In the genomic region with DNA sequence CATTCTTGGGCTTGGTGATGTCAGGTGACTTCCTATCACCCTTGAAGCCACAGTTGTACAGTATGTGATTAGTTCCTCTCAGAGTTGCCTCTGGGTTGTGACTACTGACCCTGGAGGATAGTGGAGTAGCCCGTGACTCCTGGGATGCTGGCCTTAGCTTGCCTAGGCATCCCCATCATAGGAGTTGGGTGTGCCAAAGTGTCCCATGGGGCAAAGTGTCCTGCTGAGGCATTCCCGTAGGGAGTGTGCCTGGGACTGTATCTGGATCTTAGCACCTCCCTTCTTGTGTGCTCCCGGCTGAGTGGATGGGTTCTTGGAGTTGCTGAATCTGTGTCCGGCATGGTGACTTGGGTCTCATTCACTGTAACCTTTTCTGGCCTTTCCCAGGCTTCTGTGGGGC, we compare ENCODE assay signal across 10 mouse cellular contexts. TPM values are rescaled to one million over a fixed set of nuclear protein-coding genes. Genes with fewer than 3 reads are reported as not detected.
DNase-seq lines count a peak whose midpoint lies in the region; ATAC-seq lines count a peak whose summit lies in the region.
"Had no signal": no experiment of that assay in that cellular context is flagged by ENCODE, and none has a peak within 500 bp of the region (broad histone marks: within the 10 kb centered on the region; RNA-seq: fewer than 3 reads in every experiment).

No protein-coding gene starts in this region.

- peaks cover 10% of the 10 kb centered on the region for H3K4me1 ChIP-seq in forebrain, embryonic 15.5 days
- H3K4me1 ChIP-seq in forebrain, embryonic 10.5 days, result no peaks in the 10 kb centered on the region
- H3K4me1 ChIP-seq in hindbrain, embryonic 14.5 days (replicated peaks; ENCODE audit: control insufficient read depth, insufficient read depth, low read length), result no peaks in the 10 kb centered on the region
- H3K4me1 ChIP-seq in hindbrain, embryonic 11.5 days (replicated peaks; ENCODE audit: control insufficient read depth, insufficient read depth, low read length), result no peaks in the 10 kb centered on the region
- H3K4me1 ChIP-seq in embryonic facial prominence, embryonic 10.5 days, result peaks cover 6% of the 10 kb centered on the region; the same call in 1 of the 2 replicates
- H3K4me1 ChIP-seq in limb, embryonic 15.5 days, result peaks cover 24% of the 10 kb centered on the region

- no peak for DNase-seq in forebrain, embryonic 10.5 days (ENCODE audit: extremely low spot score, low spot score)
- DNase-seq in hindbrain, embryonic 14.5 days (ENCODE audit: low spot score), result no peak
- DNase-seq in hindbrain, embryonic 11.5 days (ENCODE audit: low spot score), result no peak
- DNase-seq in embryonic facial prominence, embryonic 10.5 days (ENCODE audit: low spot score), result no peak
- no peak for DNase-seq in right cerebral cortex, postnatal 10 days (ENCODE audit: low spot score in 2 of 2)
- no peak for DNase-seq in left cerebral cortex, postnatal 36 days (ENCODE audit: low spot score in 2 of 2)

- H3K27ac ChIP-seq in forebrain, embryonic 15.5 days (replicated peaks), result peak overlapping the region; percentile 63; the same call in 1 of the 2 replicates
- no peak overlapping the region for H3K27ac ChIP-seq in forebrain, embryonic 10.5 days
- no peak overlapping the region for H3K27ac ChIP-seq in hindbrain, embryonic 14.5 days
- H3K27ac ChIP-seq in hindbrain, embryonic 11.5 days (ENCODE audit: low read depth, low read length), result no peak overlapping the region
- no peak overlapping the region for H3K27ac ChIP-seq in embryonic facial prominence, embryonic 10.5 days (replicated peaks)
- peak overlapping the region; percentile 19; the same call in 1 of the 2 replicates for H3K27ac ChIP-seq in limb, embryonic 15.5 days

- 92% methylated on average over 4 of the region's 4 CpGs for WGBS in forebrain, embryonic 15.5 days
- WGBS in forebrain, embryonic 10.5 days, result 93% methylated on average over 4 of the region's 4 CpGs
- 91% methylated on average over 4 of the region's 4 CpGs for WGBS in hindbrain, embryonic 14.5 days
- 92% methylated on average over 4 of the region's 4 CpGs for WGBS in hindbrain, embryonic 11.5 days
- 86% methylated on average over 4 of the region's 4 CpGs for WGBS in embryonic facial prominence, embryonic 10.5 days
- 86% methylated on average over 4 of the region's 4 CpGs for WGBS in limb, embryonic 15.5 days

- intact Hi-C loops in left cerebral cortex, postnatal 36 days (cut with DNase I), result loop anchor here (2.0 kb wide), 1 partner anchor 20 kb away; the partner anchor contains the start of gene Dot1l

- no peak overlapping the region for H3K4me2 ChIP-seq in forebrain, embryonic 15.5 days (replicated peaks)
- H3K4me2 ChIP-seq in hindbrain, embryonic 14.5 days (replicated peaks), result no peak overlapping the region
- no peak overlapping the region for H3K4me2 ChIP-seq in hindbrain, embryonic 11.5 days (replicated peaks; ENCODE audit: low read depth, low read length)
- H3K4me2 ChIP-seq in limb, embryonic 15.5 days, result no peak overlapping the region

- no peak overlapping the region for H3K9ac ChIP-seq in forebrain, embryonic 15.5 days (replicated peaks)
- no peak overlapping the region for H3K9ac ChIP-seq in hindbrain, embryonic 14.5 days
- H3K9ac ChIP-seq in hindbrain, embryonic 11.5 days (ENCODE audit: low read depth, low read length), result no peak overlapping the region
- H3K9ac ChIP-seq in limb, embryonic 15.5 days, result no peak overlapping the region

- H3K27me3 ChIP-seq in forebrain, embryonic 15.5 days, result no peaks in the 10 kb centered on the region
- H3K27me3 ChIP-seq in forebrain, embryonic 10.5 days (ENCODE audit: poor library complexity, severe bottlenecking), result no peaks in the 10 kb centered on the region
- no peaks in the 10 kb centered on the region for H3K27me3 ChIP-seq in hindbrain, embryonic 14.5 days (ENCODE audit: control insufficient read depth, insufficient read depth, low read length)
- no peaks in the 10 kb centered on the region for H3K27me3 ChIP-seq in hindbrain, embryonic 11.5 days (ENCODE audit: control insufficient read depth, insufficient read depth, low read length)
- H3K27me3 ChIP-seq in embryonic facial prominence, embryonic 10.5 days (replicated peaks; ENCODE audit: low read depth, poor library complexity, severe bottlenecking), result no peaks in the 10 kb centered on the region
- no peaks in the 10 kb centered on the region for H3K27me3 ChIP-seq in limb, embryonic 15.5 days

- H3K9me3 ChIP-seq in forebrain, embryonic 15.5 days, result no peaks in the 10 kb centered on the region
- H3K9me3 ChIP-seq in forebrain, embryonic 10.5 days, result no peaks in the 10 kb centered on the region
- no peaks in the 10 kb centered on the region for H3K9me3 ChIP-seq in hindbrain, embryonic 14.5 days (ENCODE audit: control insufficient read depth, low read length)
- H3K9me3 ChIP-seq in hindbrain, embryonic 11.5 days (ENCODE audit: control insufficient read depth, low read length), result no peaks in the 10 kb centered on the region
- no peaks in the 10 kb centered on the region for H3K9me3 ChIP-seq in embryonic facial prominence, embryonic 10.5 days
- no peaks in the 10 kb centered on the region for H3K9me3 ChIP-seq in limb, embryonic 15.5 days

- peaks cover 90% of the 10 kb centered on the region for H3K36me3 ChIP-seq in forebrain, embryonic 15.5 days
- H3K36me3 ChIP-seq in forebrain, embryonic 10.5 days (replicated peaks), result peaks cover 100% of the 10 kb centered on the region
- peaks cover 96% of the 10 kb centered on the region for H3K36me3 ChIP-seq in hindbrain, embryonic 14.5 days (replicated peaks; ENCODE audit: control insufficient read depth, insufficient read depth)
- peaks cover 7% of the 10 kb centered on the region; the same call in 1 of the 2 replicates for H3K36me3 ChIP-seq in hindbrain, embryonic 11.5 days (ENCODE audit: control insufficient read depth, insufficient read depth, low read length)
- peaks cover 100% of the 10 kb centered on the region for H3K36me3 ChIP-seq in embryonic facial prominence, embryonic 10.5 days (replicated peaks)
- H3K36me3 ChIP-seq in limb, embryonic 15.5 days, result peaks cover 95% of the 10 kb centered on the region

- H3K4me3 ChIP-seq in forebrain, embryonic 15.5 days, result no peak overlapping the region
- H3K4me3 ChIP-seq in forebrain, embryonic 10.5 days, result no peak overlapping the region
- H3K4me3 ChIP-seq in hindbrain, embryonic 14.5 days (replicated peaks; ENCODE audit: low read length), result no peak overlapping the region
- no peak overlapping the region for H3K4me3 ChIP-seq in hindbrain, embryonic 11.5 days (ENCODE audit: low read depth, low read length)
- H3K4me3 ChIP-seq in embryonic facial prominence, embryonic 10.5 days, result peak overlapping the region; percentile 25; the same call in 1 of the 2 replicates
- no peak overlapping the region for H3K4me3 ChIP-seq in limb, embryonic 15.5 days
- H3K4me3 ChIP-seq: erythroblast, embryonic 14.5 days had no signal

- no peak; the same call in none of the 2 replicates for ATAC-seq in forebrain, embryonic 15.5 days (replicated peaks)
- peak; percentile 43; the same call in 1 of the 2 replicates for ATAC-seq in hindbrain, embryonic 14.5 days (ENCODE audit: low FRiP score)
- no peak for ATAC-seq in hindbrain, embryonic 11.5 days (ENCODE audit: low FRiP score)
- no peak for ATAC-seq in limb, embryonic 15.5 days (ENCODE audit: insufficient number of reproducible peaks, low FRiP score, low TSS enrichment, low read depth)

RNA-seq across cellular contexts. Expression of gene Dot1l, which starts 20.0 kb away (rescaled TPM):
- 22.0 and 23.1 TPM in 2 replicates for polyA plus RNA-seq in forebrain, embryonic 15.5 days (2015; fragmentation: Nextera tagmentation; extraction: Ambion mirVana)
- 20.8 and 21.7 TPM in 2 replicates for polyA plus RNA-seq in forebrain, embryonic 10.5 days (2016; fragmentation: Nextera tagmentation; extraction: Ambion mirVana)
- polyA plus RNA-seq in hindbrain, embryonic 14.5 days (2014; fragmentation: Nextera tagmentation; extraction: Ambion mirVana), result 22.4 and 23.8 TPM in 2 replicates
- polyA plus RNA-seq in hindbrain, embryonic 11.5 days (2014; fragmentation: Nextera tagmentation; extraction: Ambion mirVana), result 18.3 and 25.1 TPM in 2 replicates
- 23.5 and 25.0 TPM in 2 replicates for polyA plus RNA-seq in embryonic facial prominence, embryonic 10.5 days (2016; fragmentation: Nextera tagmentation; extraction: Ambion mirVana)
- polyA plus RNA-seq in limb, embryonic 15.5 days (2015; fragmentation: Nextera tagmentation; extraction: Ambion mirVana), result 14.2 and 15.3 TPM in 2 replicates
- total RNA-seq in left cerebral cortex, postnatal 36 days (2021), result 10 to 100 TPM; 37.2 to 65.0 TPM

RNA-seq across cellular contexts. Expression of gene Sf3a2, which starts 23.0 kb away (rescaled TPM):
- 60.2 and 62.6 TPM in 2 replicates for polyA plus RNA-seq in forebrain, embryonic 15.5 days (2015; fragmentation: Nextera tagmentation; extraction: Ambion mirVana)
- polyA plus RNA-seq in forebrain, embryonic 10.5 days (2016; fragmentation: Nextera tagmentation; extraction: Ambion mirVana), result 110 and 118 TPM in 2 replicates
- polyA plus RNA-seq in hindbrain, embryonic 14.5 days (2014; fragmentation: Nextera tagmentation; extraction: Ambion mirVana), result 55.6 and 62.9 TPM in 2 replicates
- 83.4 and 84.4 TPM in 2 replicates for polyA plus RNA-seq in hindbrain, embryonic 11.5 days (2014; fragmentation: Nextera tagmentation; extraction: Ambion mirVana)
- polyA plus RNA-seq in embryonic facial prominence, embryonic 10.5 days (2016; fragmentation: Nextera tagmentation; extraction: Ambion mirVana), result 114 and 127 TPM in 2 replicates
- polyA plus RNA-seq in limb, embryonic 15.5 days (2015; fragmentation: Nextera tagmentation; extraction: Ambion mirVana), result 59.0 and 71.7 TPM in 2 replicates
- 10 to 100 TPM; 44.3 to 53.0 TPM for total RNA-seq in left cerebral cortex, postnatal 36 days (2021)

RNA-seq across cellular contexts. Expression of gene Plekhj1, which starts 23.4 kb away (rescaled TPM):
- polyA plus RNA-seq in forebrain, embryonic 15.5 days (2015; fragmentation: Nextera tagmentation; extraction: Ambion mirVana), result 140 and 154 TPM in 2 replicates
- polyA plus RNA-seq in forebrain, embryonic 10.5 days (2016; fragmentation: Nextera tagmentation; extraction: Ambion mirVana), result 196 and 197 TPM in 2 replicates
- 117 and 123 TPM in 2 replicates for polyA plus RNA-seq in hindbrain, embryonic 14.5 days (2014; fragmentation: Nextera tagmentation; extraction: Ambion mirVana)
- 142 and 150 TPM in 2 replicates for polyA plus RNA-seq in hindbrain, embryonic 11.5 days (2014; fragmentation: Nextera tagmentation; extraction: Ambion mirVana)
- polyA plus RNA-seq in embryonic facial prominence, embryonic 10.5 days (2016; fragmentation: Nextera tagmentation; extraction: Ambion mirVana), result 181 and 184 TPM in 2 replicates
- polyA plus RNA-seq in limb, embryonic 15.5 days (2015; fragmentation: Nextera tagmentation; extraction: Ambion mirVana), result 119 and 124 TPM in 2 replicates
- total RNA-seq in left cerebral cortex, postnatal 36 days (2021), result 10 to 100 TPM; 53.5 to 63.2 TPM

RNA-seq across cellular contexts. Expression of gene Amh, which starts 30.1 kb away (rescaled TPM):
- polyA plus RNA-seq in forebrain, embryonic 15.5 days (2015; fragmentation: Nextera tagmentation; extraction: Ambion mirVana), result 0.10 TPM in 2 replicates
- polyA plus RNA-seq in forebrain, embryonic 10.5 days (2016; fragmentation: Nextera tagmentation; extraction: Ambion mirVana), result 0.09 TPM in 2 replicates
- polyA plus RNA-seq in hindbrain, embryonic 14.5 days (2014; fragmentation: Nextera tagmentation; extraction: Ambion mirVana), result 0.16 TPM in 1 of 2 replicates, not detected in the other
- polyA plus RNA-seq in hindbrain, embryonic 11.5 days (2014; fragmentation: Nextera tagmentation; extraction: Ambion mirVana), result not detected in 2 replicates
- 0.11 and 0.17 TPM in 2 replicates for polyA plus RNA-seq in embryonic facial prominence, embryonic 10.5 days (2016; fragmentation: Nextera tagmentation; extraction: Ambion mirVana)
- polyA plus RNA-seq in limb, embryonic 15.5 days (2015; fragmentation: Nextera tagmentation; extraction: Ambion mirVana), result not detected in 2 replicates
- total RNA-seq in left cerebral cortex, postnatal 36 days (2021), result 1 to 10 TPM; 1.2 to 2.0 TPM
- polyA plus RNA-seq: kidney, embryonic 14.5 days had no signal

RNA-seq across cellular contexts. Expression of gene Ap3d1, which starts 32.9 kb away (rescaled TPM):
- 98.9 and 103 TPM in 2 replicates for polyA plus RNA-seq in forebrain, embryonic 15.5 days (2015; fragmentation: Nextera tagmentation; extraction: Ambion mirVana)
- 58.2 and 58.7 TPM in 2 replicates for polyA plus RNA-seq in forebrain, embryonic 10.5 days (2016; fragmentation: Nextera tagmentation; extraction: Ambion mirVana)
- 112 and 114 TPM in 2 replicates for polyA plus RNA-seq in hindbrain, embryonic 14.5 days (2014; fragmentation: Nextera tagmentation; extraction: Ambion mirVana)
- 68.5 and 85.1 TPM in 2 replicates for polyA plus RNA-seq in hindbrain, embryonic 11.5 days (2014; fragmentation: Nextera tagmentation; extraction: Ambion mirVana)
- 60.5 and 61.5 TPM in 2 replicates for polyA plus RNA-seq in embryonic facial prominence, embryonic 10.5 days (2016; fragmentation: Nextera tagmentation; extraction: Ambion mirVana)
- 72.3 and 75.0 TPM in 2 replicates for polyA plus RNA-seq in limb, embryonic 15.5 days (2015; fragmentation: Nextera tagmentation; extraction: Ambion mirVana)
- total RNA-seq in left cerebral cortex, postnatal 36 days (2021), result 100 to 1,000 TPM; 133 to 160 TPM

Comparison
In these comparisons a context has a peak if more than half of its experiments do, and no peak if none do; other contexts are left out.
1. H3K27ac ChIP-seq: peak in forebrain, embryonic 15.5 days (single experiment) and limb, embryonic 15.5 days (single experiment); none in forebrain, embryonic 10.5 days (single experiment), hindbrain, embryonic 14.5 days (single experiment), hindbrain, embryonic 11.5 days (single experiment) and embryonic facial prominence, embryonic 10.5 days (single experiment).